ENCODE assay signal across 16 mouse cellular contexts in the genomic region with DNA sequence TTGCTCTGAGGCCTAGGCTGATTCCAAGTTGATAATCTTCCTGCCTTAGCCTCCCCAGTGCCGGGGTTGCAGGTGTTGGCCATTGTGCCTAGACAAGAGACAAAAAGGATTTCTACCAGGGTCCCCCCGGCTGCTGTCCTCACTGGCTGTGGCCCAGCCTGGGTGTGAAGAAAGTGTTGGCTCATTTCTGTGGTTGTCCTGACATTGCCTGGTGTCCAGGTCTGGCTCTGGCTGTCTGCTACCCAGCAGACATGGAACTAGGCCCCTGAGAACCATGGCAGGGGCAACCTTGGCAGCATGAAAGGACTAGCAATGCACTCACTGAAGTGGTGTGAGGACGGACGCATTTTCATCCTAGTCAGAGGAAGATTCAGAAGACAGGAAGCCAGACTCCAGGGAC. TPM values are rescaled to one million over a fixed set of nuclear protein-coding genes. Genes with fewer than 3 reads are reported as not detected.
DNase-seq lines count a peak whose midpoint lies in the region; ATAC-seq and TF ChIP-seq lines count a peak whose summit lies in the region.
"Had no signal": no experiment of that assay in that cellular context is flagged by ENCODE, and none has a peak within 500 bp of the region (broad histone marks: within the 10 kb centered on the region; RNA-seq: fewer than 3 reads in every experiment).

No protein-coding gene starts in this region.

- DNase-seq in forebrain, embryonic 10.5 days (ENCODE audit: extremely low spot score, low spot score), result no peak
- no peak for DNase-seq in forebrain, postnatal 0 days
- no peak for DNase-seq in layer of hippocampus, adult 2 months (ENCODE audit: low spot score in 2 of 2)
- no peak for DNase-seq in layer of hippocampus, adult 18-20 months (ENCODE audit: low spot score in 2 of 2)
- DNase-seq in limb, embryonic 10.5 days (ENCODE audit: low spot score), result no peak
- DNase-seq in gastrocnemius, adult 18-20 months (ENCODE audit: low spot score), result no peak
- DNase-seq in left cerebral cortex, postnatal 10 days (ENCODE audit: extremely low spot score in 1 of 2, low spot score in 2 of 2), result no peak
- DNase-seq: B cell, adult 2 months; right cerebral cortex, adult 18-20 months had no signal

- peak overlapping the region; percentile 9; the same call in 1 of the 2 replicates for H3K27ac ChIP-seq in forebrain, embryonic 10.5 days
- no peak overlapping the region for H3K27ac ChIP-seq in forebrain, postnatal 0 days (ENCODE audit: low read depth, low read length)
- peak overlapping the region; percentile 62 for H3K27ac ChIP-seq in layer of hippocampus, adult 2 months
- H3K27ac ChIP-seq in limb, embryonic 10.5 days, result peak overlapping the region; percentile 22; the same call in 1 of the 2 replicates
- peak overlapping the region; percentile 10; the same call in 1 of the 2 replicates for H3K27ac ChIP-seq in stomach, embryonic 14.5 days (ENCODE audit: low read length)
- H3K27ac ChIP-seq: liver, embryonic 14.5 days; macrophage had no signal

- H3K9me3 ChIP-seq in forebrain, embryonic 10.5 days, result no peaks in the 10 kb centered on the region
- H3K9me3 ChIP-seq in forebrain, postnatal 0 days (ENCODE audit: low read length), result no peaks in the 10 kb centered on the region
- H3K9me3 ChIP-seq in limb, embryonic 10.5 days (replicated peaks), result no peaks in the 10 kb centered on the region
- H3K9me3 ChIP-seq in stomach, embryonic 14.5 days (ENCODE audit: control insufficient read depth, low read depth, low read length), result no peaks in the 10 kb centered on the region
- H3K9me3 ChIP-seq: G1E; kidney, embryonic 15.5 days had no signal

- H3K27me3 ChIP-seq in forebrain, embryonic 10.5 days (ENCODE audit: poor library complexity, severe bottlenecking), result peaks cover 14% of the 10 kb centered on the region
- H3K27me3 ChIP-seq in forebrain, postnatal 0 days (ENCODE audit: insufficient read depth, low read length), result no peaks in the 10 kb centered on the region
- no peaks in the 10 kb centered on the region for H3K27me3 ChIP-seq in limb, embryonic 10.5 days (ENCODE audit: low read depth, poor library complexity, severe bottlenecking)
- no peaks in the 10 kb centered on the region for H3K27me3 ChIP-seq in stomach, embryonic 14.5 days (ENCODE audit: control insufficient read depth, insufficient read depth, low read length)
- H3K27me3 ChIP-seq: kidney, embryonic 15.5 days had no signal

- H3K4me3 ChIP-seq in forebrain, embryonic 10.5 days, result no peak overlapping the region
- no peak overlapping the region for H3K4me3 ChIP-seq in forebrain, postnatal 0 days (ENCODE audit: low read depth, low read length)
- no peak overlapping the region for H3K4me3 ChIP-seq in layer of hippocampus, adult 2 months
- no peak overlapping the region for H3K4me3 ChIP-seq in limb, embryonic 10.5 days
- no peak overlapping the region for H3K4me3 ChIP-seq in stomach, embryonic 14.5 days (ENCODE audit: low read depth, low read length)
- H3K4me3 ChIP-seq: kidney, embryonic 15.5 days had no signal

- no peak for ATAC-seq in forebrain, postnatal 0 days
- no peak for ATAC-seq in stomach, embryonic 14.5 days (ENCODE audit: insufficient number of reproducible peaks, insufficient read depth, low FRiP score, low read depth)

- WGBS in forebrain, embryonic 10.5 days, result 77% methylated on average over 4 of the region's 4 CpGs
- WGBS in forebrain, postnatal 0 days, result 65% methylated on average over 4 of the region's 4 CpGs
- 85% methylated on average over 4 of the region's 4 CpGs for WGBS in limb, embryonic 10.5 days
- 73% methylated on average over 4 of the region's 4 CpGs for WGBS in stomach, embryonic 14.5 days

- H3K36me3 ChIP-seq in forebrain, embryonic 10.5 days (replicated peaks), result no peaks in the 10 kb centered on the region
- no peaks in the 10 kb centered on the region for H3K36me3 ChIP-seq in forebrain, postnatal 0 days (ENCODE audit: insufficient read depth)
- H3K36me3 ChIP-seq in limb, embryonic 10.5 days, result no peaks in the 10 kb centered on the region; the same call in 1 of the 2 replicates
- no peaks in the 10 kb centered on the region for H3K36me3 ChIP-seq in stomach, embryonic 14.5 days (ENCODE audit: control insufficient read depth, insufficient read depth, low read length)
- H3K36me3 ChIP-seq: G1E; kidney, embryonic 15.5 days had no signal

- TF ChIP-seq CTCF in forebrain, postnatal 0 days (IDR thresholded peaks at IDR 0.05; ENCODE audit: low read depth), result no peak
- TF ChIP-seq CTCF in layer of hippocampus, adult 2 months (conservative IDR thresholded peaks at IDR 0.05), result no peak

- intact Hi-C loops in left cerebral cortex, postnatal 10 days (cut with DNase I), result no loop called here

- H3K4me2 ChIP-seq in forebrain, postnatal 0 days (ENCODE audit: low read depth), result no peak overlapping the region
- no peak overlapping the region for H3K4me2 ChIP-seq in stomach, embryonic 14.5 days (replicated peaks; ENCODE audit: low read depth, low read length)
- H3K4me2 ChIP-seq: kidney, embryonic 15.5 days had no signal

- H3K4me1 ChIP-seq in forebrain, embryonic 10.5 days, result peaks cover 93% of the 10 kb centered on the region
- H3K4me1 ChIP-seq in forebrain, postnatal 0 days (ENCODE audit: insufficient read depth), result peaks cover 29% of the 10 kb centered on the region
- H3K4me1 ChIP-seq in limb, embryonic 10.5 days, result peaks cover 78% of the 10 kb centered on the region
- H3K4me1 ChIP-seq in stomach, embryonic 14.5 days (ENCODE audit: control insufficient read depth, insufficient read depth, low read length), result peaks cover 43% of the 10 kb centered on the region

- no peak overlapping the region for H3K9ac ChIP-seq in forebrain, postnatal 0 days
- H3K9ac ChIP-seq in stomach, embryonic 14.5 days (replicated peaks; ENCODE audit: low read depth, low read length), result no peak overlapping the region
- H3K9ac ChIP-seq: kidney, embryonic 15.5 days; liver, embryonic 14.5 days had no signal

RNA-seq across cellular contexts. Expression of a gene that starts 16.9 kb away (rescaled TPM):
- 22.5 and 23.2 TPM in 2 replicates for polyA plus RNA-seq in forebrain, embryonic 10.5 days (2016; fragmentation: Nextera tagmentation; extraction: Ambion mirVana)
- total RNA-seq in forebrain, postnatal 0 days (2014; rRNA removed), result 176 and 197 TPM in 2 replicates
- polyA plus RNA-seq in forebrain, postnatal 0 days (2015; fragmentation: Nextera tagmentation; extraction: Ambion mirVana), result 65.3 and 76.8 TPM in 2 replicates
- total RNA-seq in layer of hippocampus, adult 2 months (2021), result 100 to 1,000 TPM; 115 to 139 TPM
- total RNA-seq in layer of hippocampus, adult 18-20 months (2021), result 100 to 1,000 TPM; 127 to 132 TPM
- polyA plus RNA-seq in limb, embryonic 10.5 days (2016; fragmentation: Nextera tagmentation; extraction: Ambion mirVana), result 46.7 and 58.9 TPM in 2 replicates
- 36.2 and 38.6 TPM in 2 replicates for polyA plus RNA-seq in stomach, embryonic 14.5 days (2014; fragmentation: Nextera tagmentation; extraction: Ambion mirVana)
- 1 to 10 TPM; 6.1 to 8.9 TPM for total RNA-seq in gastrocnemius, adult 18-20 months (2021)
- 100 to 1,000 TPM; 148 to 156 TPM for total RNA-seq in left cerebral cortex, postnatal 10 days (2021)

RNA-seq across cellular contexts. Expression of a gene that starts 24.0 kb away (rescaled TPM):
- not detected in 2 replicates for polyA plus RNA-seq in forebrain, embryonic 10.5 days (2016; fragmentation: Nextera tagmentation; extraction: Ambion mirVana)
- not detected in 2 replicates for total RNA-seq in forebrain, postnatal 0 days (2014; rRNA removed)
- polyA plus RNA-seq in forebrain, postnatal 0 days (2015; fragmentation: Nextera tagmentation; extraction: Ambion mirVana), result 1.8 and 2.3 TPM in 2 replicates
- 1 to 10 TPM in 1 of 2 experiments, not detected in 1; 1.2 TPM for total RNA-seq in layer of hippocampus, adult 2 months (2021)
- total RNA-seq in layer of hippocampus, adult 18-20 months (2021), result 1 to 10 TPM; 1.0 to 1.8 TPM
- not detected in 2 replicates for polyA plus RNA-seq in limb, embryonic 10.5 days (2016; fragmentation: Nextera tagmentation; extraction: Ambion mirVana)
- polyA plus RNA-seq in stomach, embryonic 14.5 days (2014; fragmentation: Nextera tagmentation; extraction: Ambion mirVana), result 6.6 and 7.5 TPM in 2 replicates
- under 1 TPM in 1 of 2 experiments, not detected in 1; 0.74 TPM for total RNA-seq in gastrocnemius, adult 18-20 months (2021)
- total RNA-seq in left cerebral cortex, postnatal 10 days (2021), result 1 to 10 TPM; 1.8 to 3.1 TPM
- total RNA-seq: G1E; hematopoietic stem cell, adult 5-6 weeks; layer of hippocampus, postnatal 14 days had no signal
- polyA plus RNA-seq: G1E; liver, embryonic 14.5 days had no signal

RNA-seq across cellular contexts. Expression of a gene that starts 33.2 kb away (rescaled TPM):
- not detected in 2 replicates for polyA plus RNA-seq in forebrain, embryonic 10.5 days (2016; fragmentation: Nextera tagmentation; extraction: Ambion mirVana)
- total RNA-seq in forebrain, postnatal 0 days (2014; rRNA removed), result 1.5 and 4.9 TPM in 2 replicates
- polyA plus RNA-seq in forebrain, postnatal 0 days (2015; fragmentation: Nextera tagmentation; extraction: Ambion mirVana), result 0.47 and 0.54 TPM in 2 replicates
- 1 to 10 TPM; 1.8 to 2.2 TPM for total RNA-seq in layer of hippocampus, adult 2 months (2021)
- total RNA-seq in layer of hippocampus, adult 18-20 months (2021), result 1 to 10 TPM; 1.5 to 2.2 TPM
- not detected in 2 replicates for polyA plus RNA-seq in limb, embryonic 10.5 days (2016; fragmentation: Nextera tagmentation; extraction: Ambion mirVana)
- 2.9 and 3.1 TPM in 2 replicates for polyA plus RNA-seq in stomach, embryonic 14.5 days (2014; fragmentation: Nextera tagmentation; extraction: Ambion mirVana)
- under 1 TPM; 0.81 to 0.89 TPM for total RNA-seq in gastrocnemius, adult 18-20 months (2021)
- 1 to 10 TPM; 2.4 to 2.7 TPM for total RNA-seq in left cerebral cortex, postnatal 10 days (2021)
- total RNA-seq: G1E; hematopoietic stem cell, adult 5-6 weeks had no signal
- polyA plus RNA-seq: G1E had no signal

RNA-seq across cellular contexts. Expression of a gene that starts 33.3 kb away (rescaled TPM):
- polyA plus RNA-seq in forebrain, embryonic 10.5 days (2016; fragmentation: Nextera tagmentation; extraction: Ambion mirVana), result 0.07 TPM in 1 of 2 replicates, not detected in the other
- total RNA-seq in forebrain, postnatal 0 days (2014; rRNA removed), result not detected in 2 replicates
- polyA plus RNA-seq in forebrain, postnatal 0 days (2015; fragmentation: Nextera tagmentation; extraction: Ambion mirVana), result not detected in 2 replicates
- total RNA-seq in layer of hippocampus, adult 2 months (2021), result not detected
- total RNA-seq in layer of hippocampus, adult 18-20 months (2021), result not detected
- not detected in 2 replicates for polyA plus RNA-seq in limb, embryonic 10.5 days (2016; fragmentation: Nextera tagmentation; extraction: Ambion mirVana)
- 28.9 TPM in 1 of 2 replicates, not detected in the other for polyA plus RNA-seq in stomach, embryonic 14.5 days (2014; fragmentation: Nextera tagmentation; extraction: Ambion mirVana)
- under 1 TPM in 1 of 2 experiments, not detected in 1; 0.16 TPM for total RNA-seq in gastrocnemius, adult 18-20 months (2021)
- total RNA-seq in left cerebral cortex, postnatal 10 days (2021), result not detected
- total RNA-seq: G1E; hematopoietic stem cell, adult 5-6 weeks; layer of hippocampus, postnatal 14 days had no signal
- polyA plus RNA-seq: G1E, macrophage had no signal

RNA-seq across cellular contexts. Expression of a gene that starts 53.7 kb away (rescaled TPM):
- 60.1 and 62.6 TPM in 2 replicates for polyA plus RNA-seq in forebrain, embryonic 10.5 days (2016; fragmentation: Nextera tagmentation; extraction: Ambion mirVana)
- 26.9 and 33.3 TPM in 2 replicates for total RNA-seq in forebrain, postnatal 0 days (2014; rRNA removed)
- polyA plus RNA-seq in forebrain, postnatal 0 days (2015; fragmentation: Nextera tagmentation; extraction: Ambion mirVana), result 20.0 and 32.7 TPM in 2 replicates
- total RNA-seq in layer of hippocampus, adult 2 months (2021), result 10 to 100 TPM; 18.2 to 20.7 TPM
- total RNA-seq in layer of hippocampus, adult 18-20 months (2021), result 10 to 100 TPM; 19.6 to 20.5 TPM
- polyA plus RNA-seq in limb, embryonic 10.5 days (2016; fragmentation: Nextera tagmentation; extraction: Ambion mirVana), result 69.9 and 71.6 TPM in 2 replicates
- polyA plus RNA-seq in stomach, embryonic 14.5 days (2014; fragmentation: Nextera tagmentation; extraction: Ambion mirVana), result 29.0 and 30.5 TPM in 2 replicates
- 1 to 10 TPM; 7.2 to 8.9 TPM for total RNA-seq in gastrocnemius, adult 18-20 months (2021)
- total RNA-seq in left cerebral cortex, postnatal 10 days (2021), result 10 to 100 TPM; 18.6 to 20.2 TPM

Comparison
In these comparisons a context has a peak if more than half of its experiments do, and no peak if none do; other contexts are left out.
1. RNA of a gene that starts 16.9 kb away (total RNA-seq): 176 to 197 TPM in forebrain, postnatal 0 days, 148 to 156 TPM in left cerebral cortex, postnatal 10 days, 115 to 139 TPM in layer of hippocampus, adult 2 months and 127 to 132 TPM in layer of hippocampus, adult 18-20 months; 6.1 to 8.9 TPM in gastrocnemius, adult 18-20 months; every median in the first group is over 10 times any median in the second.